Mouse (Mus musculus): ENCODE results near the gene Kcnj15. TPM values are rescaled to one million over a fixed set of nuclear protein-coding genes. Genes with fewer than 3 reads are reported as not detected.

The Kcnj15 gene
- polyA plus RNA-seq, 1 experiment from 2014 or later: 1.6 TPM

DNA sequence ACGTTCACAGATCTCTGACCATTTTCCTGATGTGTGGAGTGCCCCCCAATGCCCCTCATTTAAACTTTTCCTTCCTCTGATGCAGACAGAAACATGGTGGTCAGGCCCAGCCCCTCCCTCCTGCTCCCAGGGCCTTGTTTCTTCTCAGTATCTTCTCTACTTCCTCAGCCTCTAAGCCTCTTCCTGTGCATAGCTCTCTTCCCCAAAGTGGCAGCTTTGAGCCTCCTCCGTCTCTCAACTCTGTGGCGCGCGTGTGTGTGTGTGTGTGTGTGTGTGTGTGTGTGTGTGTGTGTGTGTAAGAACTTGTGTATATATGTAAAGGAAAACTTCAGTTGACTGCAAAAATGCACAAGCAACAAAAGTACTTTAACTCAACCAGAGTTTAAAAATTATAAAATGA, 38.6 kb upstream of the Kcnj15 start:
- Histone ChIP-seq H3K4me1 (ENCODE audit: insufficient read depth) (peaks cover 10% of the 10 kb centered on the region), H3K9me3 (ENCODE audit: low read depth, low read length) (no peaks in the 10 kb centered on the region), H3K4me3 (ENCODE audit: low read depth, low read length) (no peak overlapping the region), H3K27me3 (ENCODE audit: insufficient read depth, low read length) (no peaks in the 10 kb centered on the region), H3K27ac (ENCODE audit: low read depth) (no peak overlapping the region), H3K9ac (no peak overlapping the region), H3K4me2 (no peak overlapping the region), H3K36me3 (ENCODE audit: insufficient read depth) (no peaks in the 10 kb centered on the region)
- ATAC-seq (ENCODE audit: insufficient read depth): no peak
- 63% methylated on average over 5 of the region's 5 CpGs for WGBS
- no peak for DNase-seq
- TF ChIP-seq CTCF (IDR thresholded peaks at IDR 0.05; ENCODE audit: low read depth): no peak

DNA sequence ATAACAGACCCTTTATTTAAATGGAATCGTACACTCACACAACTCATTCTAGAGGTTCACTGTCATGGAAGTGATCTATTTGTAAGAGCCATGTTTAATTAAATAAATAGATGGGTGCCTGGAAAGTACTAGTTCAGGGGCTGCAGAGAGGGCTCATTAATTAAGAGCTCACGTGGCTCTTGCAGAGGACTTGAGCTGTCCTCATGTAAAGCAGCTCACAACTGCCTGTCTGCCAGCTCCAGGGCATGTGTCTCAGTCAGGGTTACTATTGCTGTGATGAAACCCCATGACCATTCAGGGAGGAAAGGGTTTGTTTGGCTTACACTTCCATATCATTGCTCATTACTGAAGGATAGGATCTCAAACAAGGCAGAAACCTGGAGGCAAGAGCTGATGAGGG, 37.9 kb upstream of the Kcnj15 start:
- H3K4me3 ChIP-seq (ENCODE audit: low read depth, low read length): no peak overlapping the region
- peaks cover 10% of the 10 kb centered on the region for H3K4me1 ChIP-seq (ENCODE audit: insufficient read depth)
- WGBS: 38% methylated on average over 2 of the region's 2 CpGs
- H3K36me3 ChIP-seq (ENCODE audit: insufficient read depth): no peaks in the 10 kb centered on the region
- TF ChIP-seq CTCF (IDR thresholded peaks at IDR 0.05; ENCODE audit: low read depth): no peak
- no peak overlapping the region for H3K9ac ChIP-seq
- H3K27ac ChIP-seq (ENCODE audit: low read depth): no peak overlapping the region
- H3K27me3 ChIP-seq (ENCODE audit: insufficient read depth, low read length): no peaks in the 10 kb centered on the region
- H3K4me2 ChIP-seq: no peak overlapping the region
- H3K9me3 ChIP-seq (ENCODE audit: low read depth, low read length): no peaks in the 10 kb centered on the region
- no peak for ATAC-seq (ENCODE audit: insufficient read depth)
- DNase-seq: no peak

DNA sequence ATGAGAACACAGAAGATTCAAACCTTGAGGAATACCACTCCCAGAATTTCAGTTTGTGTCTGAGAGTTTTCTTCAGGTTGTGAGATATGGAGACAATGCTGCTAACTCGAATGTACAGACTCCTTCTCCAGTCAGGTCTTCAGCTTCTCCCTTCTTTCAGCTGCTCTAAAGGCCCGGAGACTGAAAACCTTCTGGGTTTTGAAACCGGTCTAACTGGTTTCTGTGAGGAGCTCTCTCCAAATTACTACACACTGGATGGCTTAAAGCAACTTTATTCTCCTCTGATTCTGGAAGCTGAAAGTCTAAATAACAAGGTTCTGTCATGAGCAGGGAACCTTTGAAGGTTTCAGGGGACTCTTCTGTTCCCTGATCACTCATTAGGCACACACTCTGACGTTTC, 36.3 kb upstream of the Kcnj15 start:
- Histone ChIP-seq H3K36me3 (ENCODE audit: insufficient read depth) (no peaks in the 10 kb centered on the region), H3K9me3 (ENCODE audit: low read depth, low read length) (no peaks in the 10 kb centered on the region), H3K4me3 (ENCODE audit: low read depth, low read length) (no peak overlapping the region), H3K9ac (no peak overlapping the region), H3K27me3 (ENCODE audit: insufficient read depth, low read length) (no peaks in the 10 kb centered on the region), H3K4me1 (ENCODE audit: insufficient read depth) (peaks cover 10% of the 10 kb centered on the region), H3K27ac (ENCODE audit: low read depth) (peak overlapping the region; percentile 71), H3K4me2 (no peak overlapping the region)
- ATAC-seq (ENCODE audit: insufficient read depth) (no peak; the same call in 1 of the 2 replicates), DNase-seq (peak; percentile 70)
- no peak for TF ChIP-seq CTCF (IDR thresholded peaks at IDR 0.05; ENCODE audit: low read depth)
- WGBS: 36% methylated on average over 4 of the region's 4 CpGs

DNA sequence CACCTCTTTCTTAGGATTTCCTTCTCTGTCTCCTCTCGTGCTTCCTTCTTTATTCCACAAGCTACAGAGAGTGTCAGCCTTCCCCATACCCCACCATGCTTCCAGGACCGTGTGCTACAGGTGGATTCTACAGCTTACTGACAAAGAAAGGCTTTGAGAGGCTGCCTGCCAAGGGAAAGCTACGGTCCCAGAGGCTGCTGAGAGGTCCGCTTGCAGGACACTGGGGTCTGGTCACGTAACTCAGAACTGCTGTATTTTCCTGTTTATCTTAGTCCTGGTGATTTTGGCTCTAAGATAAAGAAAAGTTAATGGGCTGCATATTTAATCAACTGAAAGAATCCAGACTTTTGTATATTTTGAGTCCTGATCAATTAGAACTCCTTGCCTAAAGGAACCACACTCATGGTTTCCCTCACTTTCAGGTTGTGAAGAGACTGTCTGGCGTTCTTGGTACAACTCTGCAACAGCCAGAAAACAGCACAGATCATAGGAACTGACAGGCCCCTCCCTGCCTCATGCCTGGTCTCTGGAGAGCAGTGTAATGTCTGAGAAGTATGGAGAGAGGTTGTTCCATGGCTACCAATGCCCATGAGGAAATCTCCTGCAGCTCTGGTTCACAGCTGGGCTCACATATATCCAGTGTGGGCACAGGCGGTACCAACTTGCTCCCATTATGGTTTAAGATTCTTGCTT, 35.2 kb upstream of the Kcnj15 start:
- DNase-seq (peak; percentile 49), ATAC-seq (ENCODE audit: insufficient read depth) (peak; percentile 74)
- Histone ChIP-seq H3K4me1 (ENCODE audit: insufficient read depth) (peaks cover 10% of the 10 kb centered on the region), H3K4me2 (no peak overlapping the region), H3K36me3 (ENCODE audit: insufficient read depth) (no peaks in the 10 kb centered on the region), H3K4me3 (ENCODE audit: low read depth, low read length) (no peak overlapping the region), H3K9me3 (ENCODE audit: low read depth, low read length) (no peaks in the 10 kb centered on the region), H3K27me3 (ENCODE audit: insufficient read depth, low read length) (no peaks in the 10 kb centered on the region), H3K27ac (ENCODE audit: low read depth) (peak overlapping the region; percentile 71), H3K9ac (no peak overlapping the region)
- TF ChIP-seq CTCF (IDR thresholded peaks at IDR 0.05; ENCODE audit: low read depth): no peak
- WGBS: 24% methylated on average over 7 of the region's 7 CpGs

DNA sequence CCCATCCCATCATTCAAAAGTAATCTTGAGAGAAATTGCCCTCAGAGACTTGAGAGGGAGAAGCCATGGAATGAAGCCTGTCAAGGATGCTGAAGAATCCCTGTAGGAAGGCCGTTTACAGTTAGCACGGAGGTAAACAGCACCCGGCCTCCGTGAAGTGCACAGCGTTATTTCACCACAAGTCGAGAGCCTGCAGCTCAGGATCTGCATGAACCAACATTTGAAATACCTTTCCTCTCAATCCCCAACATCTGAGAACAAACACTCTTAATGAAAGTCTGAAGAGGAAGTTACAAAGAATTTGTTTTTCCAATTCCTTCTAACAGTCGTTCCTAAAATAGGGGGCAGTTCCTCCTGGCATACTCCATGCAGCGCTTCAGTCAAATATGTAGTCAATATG, 33.9 kb upstream of the Kcnj15 start:
- TF ChIP-seq CTCF (IDR thresholded peaks at IDR 0.05; ENCODE audit: low read depth): no peak
- no peaks in the 10 kb centered on the region for H3K27me3 ChIP-seq (ENCODE audit: insufficient read depth, low read length)
- no peak for ATAC-seq (ENCODE audit: insufficient read depth)
- H3K4me1 ChIP-seq (ENCODE audit: insufficient read depth): peaks cover 10% of the 10 kb centered on the region
- no peak overlapping the region for H3K4me2 ChIP-seq
- no peak overlapping the region for H3K9ac ChIP-seq
- H3K4me3 ChIP-seq (ENCODE audit: low read depth, low read length): no peak overlapping the region
- 54% methylated on average over 8 of the region's 8 CpGs for WGBS
- no peaks in the 10 kb centered on the region for H3K36me3 ChIP-seq (ENCODE audit: insufficient read depth)
- no peaks in the 10 kb centered on the region for H3K9me3 ChIP-seq (ENCODE audit: low read depth, low read length)
- no peak for DNase-seq
- peak overlapping the region; percentile 4; the same call in 1 of the 2 replicates for H3K27ac ChIP-seq (ENCODE audit: low read depth)

DNA sequence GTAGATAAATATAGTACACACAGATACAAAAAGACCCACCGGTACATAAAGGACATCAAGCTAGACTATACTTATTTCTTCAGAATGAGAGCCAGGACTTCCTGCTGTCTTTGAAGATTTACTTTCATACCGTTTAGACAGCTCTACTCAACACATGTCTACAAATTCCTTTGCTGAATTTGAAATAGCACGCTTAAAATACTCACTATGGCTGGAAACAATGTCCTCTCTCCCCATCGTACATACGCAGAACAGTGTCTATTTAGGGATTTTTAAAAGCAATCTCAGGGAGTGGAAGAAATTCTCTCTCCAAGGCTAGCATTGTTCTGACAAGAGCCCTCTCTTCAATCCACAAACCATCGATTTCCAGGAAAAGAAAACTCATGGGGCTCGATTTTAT, 32.1 kb upstream of the Kcnj15 start:
- ATAC-seq (ENCODE audit: insufficient read depth) (no peak), DNase-seq (no peak)
- H3K27ac ChIP-seq (ENCODE audit: low read depth): no peak overlapping the region
- H3K4me2 ChIP-seq: no peak overlapping the region
- 56% methylated on average over 7 of the region's 7 CpGs for WGBS
- no peaks in the 10 kb centered on the region for H3K27me3 ChIP-seq (ENCODE audit: insufficient read depth, low read length)
- no peak overlapping the region for H3K4me3 ChIP-seq (ENCODE audit: low read depth, low read length)
- no peak overlapping the region for H3K9ac ChIP-seq
- no peaks in the 10 kb centered on the region for H3K9me3 ChIP-seq (ENCODE audit: low read depth, low read length)
- peaks cover 10% of the 10 kb centered on the region for H3K4me1 ChIP-seq (ENCODE audit: insufficient read depth)
- no peaks in the 10 kb centered on the region for H3K36me3 ChIP-seq (ENCODE audit: insufficient read depth)
- TF ChIP-seq CTCF (IDR thresholded peaks at IDR 0.05; ENCODE audit: low read depth): no peak

DNA sequence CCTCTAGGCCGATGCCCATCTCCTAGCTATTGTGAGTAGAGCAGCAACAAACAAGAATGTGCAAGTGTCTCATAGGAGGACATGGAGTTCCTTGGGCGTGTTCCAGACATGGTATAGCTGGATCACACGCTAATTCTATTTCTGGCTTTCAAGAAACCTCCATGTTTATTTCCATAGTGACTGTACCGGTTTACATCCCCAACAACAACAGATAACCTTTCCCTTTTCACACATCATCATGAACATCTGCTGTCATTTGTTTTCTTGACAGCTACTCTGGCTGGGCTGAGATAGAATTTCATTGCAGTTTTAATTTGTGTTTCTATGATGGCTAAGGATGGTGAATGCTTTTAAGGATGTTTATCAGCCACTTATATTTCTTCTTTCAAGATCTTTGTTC, 25.6 kb upstream of the Kcnj15 start:
- ATAC-seq (ENCODE audit: insufficient read depth) (peak; percentile 38; the same call in 1 of the 2 replicates), DNase-seq (peak; percentile 74)
- Histone ChIP-seq H3K4me2 (no peak overlapping the region), H3K9me3 (ENCODE audit: low read depth, low read length) (no peaks in the 10 kb centered on the region), H3K4me3 (ENCODE audit: low read depth, low read length) (no peak overlapping the region), H3K27ac (ENCODE audit: low read depth) (no peak overlapping the region), H3K9ac (no peak overlapping the region), H3K27me3 (ENCODE audit: insufficient read depth, low read length) (no peaks in the 10 kb centered on the region), H3K36me3 (ENCODE audit: insufficient read depth) (no peaks in the 10 kb centered on the region), H3K4me1 (ENCODE audit: insufficient read depth) (no peaks in the 10 kb centered on the region)
- 32% methylated on average over 4 of the region's 4 CpGs for WGBS
- TF ChIP-seq CTCF (IDR thresholded peaks at IDR 0.05; ENCODE audit: low read depth): no peak

Data from lung, embryonic 14.5 days (tissue).